Mouse (Mus musculus) megakaryocyte, embryonic 14.5 days (primary cell): Measurements from ENCODE around the gene Gpr157. TPM values are rescaled to one million over a fixed set of nuclear protein-coding genes. Genes with fewer than 3 reads are reported as not detected.

Experiments used
- H3K27me3 ChIP-seq: replicated peaks from 2 replicates; pipeline ENCODE3; 2012; ENCODE audit warnings: inconsistent platforms
- H3K36me3 ChIP-seq: replicated peaks from 2 replicates; pipeline ENCODE3; 2012; ENCODE audit warnings: low read length, inconsistent platforms, mixed read lengths
- H3K4me1 ChIP-seq: 2 replicates; pipeline ENCODE4 v1.6.1; 2012; ENCODE audit warnings: inconsistent platforms
- H3K4me3 ChIP-seq: replicated peaks from 2 replicates; pipeline ENCODE3; 2012; ENCODE audit warnings: moderate library complexity, mild to moderate bottlenecking, inconsistent platforms
- H3K9me3 ChIP-seq: 2 replicates; pipeline ENCODE4 v1.6.1; 2012; ENCODE audit warnings: inconsistent platforms
- FLI1 ChIP-seq: IDR thresholded peaks from 2 replicates; pipeline ENCODE4 v1.6.1; 2012; ENCODE audit warnings: low read length, inconsistent platforms, mixed read lengths
- GATA1 ChIP-seq: IDR thresholded peaks from 3 replicates; pipeline ENCODE4 v1.6.1; 2012; ENCODE audit warnings: mixed read lengths, low read length, inconsistent platforms, borderline replicate concordance
- polyA plus RNA-seq: library from polyadenylated mRNA; stranded (reverse); fragments of >175 nt; gene quantifications from 2 replicates; pipeline ENCODE4 v1.2.3, GENCODE M21; 2012; ENCODE audit warnings: low replicate concordance; ENCODE audit not compliant: insufficient read depth

Gene Gpr157
- polyA plus RNA-seq, 1 experiment, result 1.1 TPM

DNA sequence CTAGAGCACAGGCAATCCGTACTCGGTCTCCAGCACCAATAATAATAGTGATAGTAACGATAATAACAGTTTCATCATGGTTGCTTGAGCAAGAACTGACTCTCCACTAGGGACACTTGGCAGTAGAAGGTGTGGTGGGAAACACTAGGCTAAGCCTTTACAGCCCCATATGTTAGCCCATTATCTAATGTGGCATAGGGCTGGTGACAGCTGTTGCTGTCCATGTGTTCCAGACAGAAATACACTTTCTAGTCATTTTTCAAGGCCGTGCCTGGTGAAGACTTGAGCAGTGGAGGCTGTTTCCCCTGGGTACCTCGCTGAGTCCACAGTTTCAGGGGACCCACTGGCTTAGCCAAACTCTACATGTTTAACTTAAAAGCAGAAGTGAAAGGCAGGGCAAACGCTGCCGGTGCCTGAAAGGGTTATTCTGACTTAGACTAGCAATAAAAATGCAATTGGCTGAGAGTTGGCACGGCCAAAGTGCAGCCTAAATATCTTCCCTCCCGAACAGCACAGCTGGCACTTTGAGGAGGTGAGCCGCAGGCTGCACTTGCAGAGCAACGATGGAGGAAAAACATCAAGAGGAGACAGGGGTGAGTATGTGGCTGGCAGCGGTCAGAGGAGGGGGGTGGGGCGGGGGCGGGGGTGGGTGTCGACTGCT, 33.1 kb downstream of the Gpr157 start:
- Histone ChIP-seq H3K27me3 (peaks cover 13% of the 10 kb centered on the region), H3K4me1 (peaks cover 86% of the 10 kb centered on the region), H3K9me3 (peaks cover 7% of the 10 kb centered on the region; the same call in 1 of the 2 replicates), H3K4me3 (peak overlapping the region; percentile 53), H3K36me3 (no peaks in the 10 kb centered on the region)
- no peak for TF ChIP-seq GATA1
- no peak for TF ChIP-seq FLI1

GRCm38 (mm10) chr4:150121430-150121829, 34.3 kb downstream of the Gpr157 start:
- TF ChIP-seq FLI1 (no peak), GATA1 (no peak)
- peaks cover 89% of the 10 kb centered on the region for H3K4me1 ChIP-seq
- peaks cover 22% of the 10 kb centered on the region for H3K27me3 ChIP-seq
- H3K4me3 ChIP-seq, result no peak overlapping the region
- H3K9me3 ChIP-seq, result no peaks in the 10 kb centered on the region; the same call in 1 of the 2 replicates
- no peaks in the 10 kb centered on the region for H3K36me3 ChIP-seq

GRCm38 (mm10) chr4:150122476-150122875, 35.3 kb downstream of the Gpr157 start:
- no peaks in the 10 kb centered on the region; the same call in 1 of the 2 replicates for H3K9me3 ChIP-seq
- TF ChIP-seq GATA1 (no peak), FLI1 (no peak)
- no peaks in the 10 kb centered on the region for H3K36me3 ChIP-seq
- H3K4me1 ChIP-seq, result peaks cover 79% of the 10 kb centered on the region
- no peak overlapping the region for H3K4me3 ChIP-seq
- peaks cover 27% of the 10 kb centered on the region for H3K27me3 ChIP-seq

- TF ChIP-seq FLI1, result no peak
- no peak for TF ChIP-seq GATA1
- Histone ChIP-seq H3K4me3 (no peak overlapping the region), H3K9me3 (no peaks in the 10 kb centered on the region; the same call in 1 of the 2 replicates), H3K4me1 (peaks cover 58% of the 10 kb centered on the region), H3K36me3 (no peaks in the 10 kb centered on the region), H3K27me3 (peaks cover 32% of the 10 kb centered on the region)
These were observed 39.2 kb downstream of the Gpr157 start for GRCm38 (mm10) chr4:150126373-150126772.

GRCm38 (mm10) chr4:150127894-150128293, 40.7 kb downstream of the Gpr157 start:
- Histone ChIP-seq H3K36me3 (no peaks in the 10 kb centered on the region), H3K4me3 (no peak overlapping the region), H3K4me1 (peaks cover 54% of the 10 kb centered on the region), H3K9me3 (no peaks in the 10 kb centered on the region; the same call in 1 of the 2 replicates), H3K27me3 (peaks cover 33% of the 10 kb centered on the region)
- TF ChIP-seq FLI1 (no peak), GATA1 (no peak)

DNA sequence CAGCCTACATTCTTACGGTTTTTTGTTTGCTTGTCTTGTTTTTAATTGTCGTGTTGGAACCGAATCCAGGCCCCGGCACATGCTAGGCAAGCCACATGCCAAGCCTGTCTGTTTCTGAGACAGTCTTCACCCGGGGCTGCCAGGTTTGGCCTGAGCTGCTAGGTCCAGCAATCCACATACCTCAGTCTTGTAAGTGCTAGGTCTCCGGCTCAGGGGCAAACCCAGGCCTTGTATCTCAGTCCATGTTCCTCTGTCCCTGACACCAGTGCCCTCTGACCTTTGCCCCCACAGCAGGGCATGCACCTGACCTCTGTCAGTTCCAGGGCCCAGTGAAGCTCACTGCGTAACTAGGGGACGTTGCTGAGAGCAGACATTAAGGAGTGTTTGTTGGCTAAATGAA, 41.4 kb downstream of the Gpr157 start:
- Histone ChIP-seq H3K9me3 (no peaks in the 10 kb centered on the region; the same call in 1 of the 2 replicates), H3K4me3 (no peak overlapping the region), H3K27me3 (peaks cover 30% of the 10 kb centered on the region), H3K4me1 (peaks cover 51% of the 10 kb centered on the region), H3K36me3 (no peaks in the 10 kb centered on the region)
- TF ChIP-seq GATA1, result no peak
- no peak for TF ChIP-seq FLI1

DNA sequence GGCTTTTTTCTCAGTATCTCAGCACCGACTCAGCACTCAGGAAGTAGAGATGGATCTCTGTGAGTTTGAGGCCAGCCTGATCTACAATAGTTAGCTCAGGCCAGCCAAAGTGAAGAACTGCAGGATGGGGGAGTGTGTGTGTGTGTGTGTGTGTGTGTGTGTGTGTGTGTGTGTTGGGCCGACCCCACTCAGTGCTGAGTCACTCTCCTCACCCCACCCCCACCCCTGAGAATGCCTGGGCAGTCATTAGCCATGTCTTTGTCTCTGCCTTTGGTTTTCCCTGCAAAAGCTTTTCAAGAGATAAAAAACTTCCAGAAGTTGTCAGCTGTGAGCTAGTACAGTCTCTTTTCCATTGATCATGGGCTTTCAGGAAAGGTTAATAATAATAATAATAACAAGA, 43.5 kb downstream of the Gpr157 start:
- no peaks in the 10 kb centered on the region; the same call in 1 of the 2 replicates for H3K9me3 ChIP-seq
- TF ChIP-seq GATA1 (no peak), FLI1 (no peak)
- no peaks in the 10 kb centered on the region for H3K36me3 ChIP-seq
- peaks cover 44% of the 10 kb centered on the region for H3K4me1 ChIP-seq
- no peak overlapping the region for H3K4me3 ChIP-seq
- peaks cover 23% of the 10 kb centered on the region for H3K27me3 ChIP-seq

DNA sequence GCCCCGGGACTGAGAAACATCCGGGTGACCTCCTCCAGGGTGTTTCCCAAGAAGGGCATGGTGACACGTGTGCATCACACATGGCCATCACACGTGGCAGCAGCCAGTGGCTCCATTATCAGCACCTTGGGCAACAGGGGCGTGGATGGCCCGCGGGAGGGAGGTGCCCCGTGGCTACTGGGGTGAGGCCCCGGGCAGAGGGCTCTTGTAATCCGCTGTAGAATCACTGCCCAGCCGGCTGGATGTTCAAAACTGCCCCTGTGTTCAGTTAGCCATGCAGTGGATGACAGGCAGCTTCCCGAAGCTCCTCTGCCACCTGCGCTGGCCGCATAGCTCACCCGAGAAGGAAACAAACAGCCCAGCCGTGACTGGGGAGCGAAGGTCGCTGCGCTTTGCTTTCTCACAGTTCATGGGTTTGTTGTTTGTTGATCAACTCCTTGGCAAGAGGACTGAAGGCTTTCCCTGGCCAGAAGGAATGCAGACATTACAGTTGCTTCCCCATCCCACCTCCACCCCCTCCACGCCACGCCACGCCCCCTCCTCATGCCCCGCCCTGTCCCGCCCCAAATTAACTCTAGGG, 45.6 kb downstream of the Gpr157 start:
- Histone ChIP-seq H3K36me3 (no peaks in the 10 kb centered on the region), H3K4me3 (peak overlapping the region; percentile 69), H3K9me3 (no peaks in the 10 kb centered on the region), H3K27me3 (peaks cover 17% of the 10 kb centered on the region), H3K4me1 (peaks cover 58% of the 10 kb centered on the region)
- no peak for TF ChIP-seq GATA1
- TF ChIP-seq FLI1, result no peak

GRCm38 (mm10) chr4:150135254-150135653, 48.1 kb downstream of the Gpr157 start:
- no peak overlapping the region for H3K4me3 ChIP-seq
- H3K9me3 ChIP-seq, result no peaks in the 10 kb centered on the region
- no peaks in the 10 kb centered on the region for H3K36me3 ChIP-seq
- H3K27me3 ChIP-seq, result peaks cover 32% of the 10 kb centered on the region
- no peak for TF ChIP-seq FLI1
- TF ChIP-seq GATA1, result no peak
- peaks cover 67% of the 10 kb centered on the region for H3K4me1 ChIP-seq

GRCm38 (mm10) chr4:150136693-150137092, 49.5 kb downstream of the Gpr157 start:
- Histone ChIP-seq H3K27me3 (peaks cover 40% of the 10 kb centered on the region), H3K9me3 (no peaks in the 10 kb centered on the region), H3K4me1 (peaks cover 53% of the 10 kb centered on the region), H3K4me3 (peak overlapping the region; percentile 77), H3K36me3 (no peaks in the 10 kb centered on the region)
- TF ChIP-seq GATA1 (no peak), FLI1 (no peak)
